Mouse (Mus musculus) embryonic facial prominence, embryonic 14.5 days (tissue): ENCODE data around the gene Per1. TPM values are rescaled to one million over a fixed set of nuclear protein-coding genes. Genes with fewer than 3 reads are reported as not detected.

Experiments
- ATAC-seq: fragments of 200-750 bp; cut with Nextera tagmentation; 2 replicates; pipeline ENCODE4 v1.8.0; 2017; ENCODE audit warnings: low read depth, moderate number of reproducible peaks, moderate TSS enrichment
- DNase-seq: peaks from one replicate; pipeline ENCODE4 v3.0.0-alpha.2; 2015; ENCODE audit warnings: low spot score
- H3K27ac ChIP-seq: fragments of 300-500 bp; sonication (generic); replicated peaks from 2 replicates; pipeline ENCODE4 v1.5.1; 2014; ENCODE audit warnings: low read depth, mild to moderate bottlenecking, low read length, moderate library complexity
- H3K27me3 ChIP-seq: fragments of 300-500 bp; sonication (generic); replicated peaks from 2 replicates; pipeline ENCODE4 v1.6.1; 2014; ENCODE audit warnings: low read length; ENCODE audit not compliant: control insufficient read depth, insufficient read depth
- H3K36me3 ChIP-seq: fragments of 300-500 bp; sonication (generic); 2 replicates; pipeline ENCODE4 v1.6.1; 2014; ENCODE audit warnings: low read length, mixed read lengths; ENCODE audit not compliant: control insufficient read depth, insufficient read depth
- H3K4me1 ChIP-seq: fragments of 300-500 bp; sonication (generic); 2 replicates; pipeline ENCODE4 v1.6.1; 2014; ENCODE audit warnings: antibody characterized with exemption, low read length; ENCODE audit not compliant: control insufficient read depth, insufficient read depth
- H3K4me2 ChIP-seq: fragments of 300-500 bp; sonication (generic); 2 replicates; pipeline ENCODE4 v1.6.1; 2014; ENCODE audit warnings: low read depth, mild to moderate bottlenecking, low read length, moderate library complexity, mixed read lengths
- H3K4me3 ChIP-seq: fragments of 300-500 bp; sonication (generic); 2 replicates; pipeline ENCODE4 v1.5.1; 2014; ENCODE audit warnings: low read depth, mild to moderate bottlenecking, low read length
- H3K9ac ChIP-seq: fragments of 300-500 bp; sonication (generic); 2 replicates; pipeline ENCODE4 v1.6.1; 2014; ENCODE audit warnings: low read depth, mild to moderate bottlenecking, low read length, moderate library complexity, mixed read lengths
- H3K9me3 ChIP-seq: fragments of 300-500 bp; sonication (generic); 2 replicates; pipeline ENCODE4 v1.6.1; 2016; ENCODE audit warnings: low read length; ENCODE audit not compliant: control insufficient read depth
- WGBS: fragments of 180-500 bp; shearing (Covaris S2); extraction: QIAGEN DNeasy Blood & Tissue Kit; methylation state at CpG from one replicate; pipeline ENCODE4 v1.1.7; 2014; 5-methylcytosine and 5-hydroxymethylcytosine counted together
- polyA plus RNA-seq: library from polyadenylated mRNA; unstranded; fragments of >200 nt; fragmentation: Nextera tagmentation; extraction: Ambion mirVana; gene quantifications from 2 replicates; pipeline ENCODE4 v1.2.1, GENCODE M21; 2014

Per1 gene
- polyA plus RNA-seq, 1 experiment from 2014 or later: 28.2 TPM

GRCm38 (mm10) chr11:69123056-69123692 is 28.2 kb downstream of the Per1 start:
- ATAC-seq (peak; percentile 0; the same call in 1 of the 2 replicates), DNase-seq (peak; percentile 91)
- Histone ChIP-seq H3K9me3 (no peaks in the 10 kb centered on the region), H3K27me3 (no peaks in the 10 kb centered on the region), H3K27ac (peak overlapping the region; percentile 84), H3K36me3 (no peaks in the 10 kb centered on the region), H3K9ac (peak overlapping the region; percentile 65), H3K4me3 (peak overlapping the region; percentile 88), H3K4me2 (peak overlapping the region; percentile 99), H3K4me1 (peaks cover 28% of the 10 kb centered on the region)
- under 1% methylated on average over 27 of the region's 29 CpGs for WGBS

- Histone ChIP-seq H3K9me3 (no peaks in the 10 kb centered on the region), H3K27me3 (no peaks in the 10 kb centered on the region), H3K27ac (peak overlapping the region; percentile 82), H3K4me2 (peak overlapping the region; percentile 99), H3K9ac (peak overlapping the region; percentile 65), H3K4me1 (peaks cover 27% of the 10 kb centered on the region), H3K4me3 (peak overlapping the region; percentile 88), H3K36me3 (no peaks in the 10 kb centered on the region)
- WGBS: under 1% methylated on average over 31 of the region's 31 CpGs
- DNase-seq: peak; percentile 96
- peak; percentile 74 for ATAC-seq
These were observed 28.9 kb downstream of the Per1 start for GRCm38 (mm10) chr11:69123693-69124497.

GRCm38 (mm10) chr11:69124498-69124847 is 29.5 kb downstream of the Per1 start:
- Histone ChIP-seq H3K27me3 (no peaks in the 10 kb centered on the region), H3K9ac (no peak overlapping the region), H3K9me3 (no peaks in the 10 kb centered on the region), H3K27ac (no peak overlapping the region), H3K4me1 (peaks cover 21% of the 10 kb centered on the region), H3K4me3 (peak overlapping the region; percentile 88), H3K36me3 (no peaks in the 10 kb centered on the region), H3K4me2 (peak overlapping the region; percentile 99)
- WGBS: 0% methylated on average over 3 of the region's 3 CpGs
- DNase-seq: no peak
- ATAC-seq: peak; percentile 53

DNA sequence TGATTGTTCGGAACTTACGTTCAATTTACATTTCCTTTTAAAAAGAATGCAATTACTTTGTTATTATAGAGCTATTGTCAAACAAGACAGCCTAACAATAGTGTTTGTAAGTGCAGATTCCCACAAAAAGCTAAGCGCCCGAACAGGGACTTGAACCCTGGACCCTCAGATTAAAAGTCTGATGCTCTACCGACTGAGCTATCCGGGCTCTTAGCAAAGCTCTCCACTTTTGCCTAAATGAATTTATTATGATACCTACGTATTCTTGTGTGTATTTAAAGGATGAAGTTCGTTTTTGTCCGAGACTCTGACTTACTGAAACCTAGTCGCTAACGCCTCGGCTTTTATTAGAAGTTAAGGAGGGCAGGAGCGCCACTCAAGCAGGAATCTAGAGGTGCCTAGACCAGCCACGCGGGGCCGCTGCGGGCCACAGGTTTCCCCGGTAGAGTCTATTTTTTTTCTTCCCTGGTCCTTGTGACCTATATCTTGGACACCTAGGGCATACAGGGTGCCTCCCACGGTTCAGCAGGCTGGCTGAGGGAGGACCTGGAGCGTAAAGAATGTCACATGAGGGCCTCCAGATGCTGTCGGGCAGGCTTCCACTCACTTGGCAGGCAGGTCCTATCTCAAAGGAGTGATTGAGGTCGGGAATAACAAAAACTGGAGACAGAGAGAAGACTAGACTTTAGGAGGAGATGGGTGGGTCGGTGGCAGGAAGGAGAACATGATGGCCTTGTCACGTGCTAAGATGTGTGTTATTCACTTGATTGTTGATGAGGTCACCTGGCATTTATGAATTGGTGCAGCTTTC is 30.2 kb downstream of the Per1 start:
- H3K9me3 ChIP-seq: no peaks in the 10 kb centered on the region
- peak overlapping the region; percentile 63 for H3K9ac ChIP-seq
- whole genome bisulfite sequencing: under 1% methylated on average over 24 of the region's 24 CpGs
- H3K4me3 ChIP-seq: peak overlapping the region; percentile 63
- no peaks in the 10 kb centered on the region for H3K36me3 ChIP-seq
- H3K4me1 ChIP-seq: peaks cover 13% of the 10 kb centered on the region
- peak; percentile 53 for ATAC-seq
- no peaks in the 10 kb centered on the region for H3K27me3 ChIP-seq
- peak; percentile 96 for DNase-seq
- H3K4me2 ChIP-seq: peak overlapping the region; percentile 91
- H3K27ac ChIP-seq: peak overlapping the region; percentile 76

- no peak for DNase-seq
- H3K4me1 ChIP-seq: peaks cover 10% of the 10 kb centered on the region; the same call in 1 of the 2 replicates
These were observed 30.7 kb downstream of the Per1 start, which contains the start of gene Aloxe3 for GRCm38 (mm10) chr11:69125852-69125918. Aloxe3 (plus strand) TSS chr11:69125896.

DNA sequence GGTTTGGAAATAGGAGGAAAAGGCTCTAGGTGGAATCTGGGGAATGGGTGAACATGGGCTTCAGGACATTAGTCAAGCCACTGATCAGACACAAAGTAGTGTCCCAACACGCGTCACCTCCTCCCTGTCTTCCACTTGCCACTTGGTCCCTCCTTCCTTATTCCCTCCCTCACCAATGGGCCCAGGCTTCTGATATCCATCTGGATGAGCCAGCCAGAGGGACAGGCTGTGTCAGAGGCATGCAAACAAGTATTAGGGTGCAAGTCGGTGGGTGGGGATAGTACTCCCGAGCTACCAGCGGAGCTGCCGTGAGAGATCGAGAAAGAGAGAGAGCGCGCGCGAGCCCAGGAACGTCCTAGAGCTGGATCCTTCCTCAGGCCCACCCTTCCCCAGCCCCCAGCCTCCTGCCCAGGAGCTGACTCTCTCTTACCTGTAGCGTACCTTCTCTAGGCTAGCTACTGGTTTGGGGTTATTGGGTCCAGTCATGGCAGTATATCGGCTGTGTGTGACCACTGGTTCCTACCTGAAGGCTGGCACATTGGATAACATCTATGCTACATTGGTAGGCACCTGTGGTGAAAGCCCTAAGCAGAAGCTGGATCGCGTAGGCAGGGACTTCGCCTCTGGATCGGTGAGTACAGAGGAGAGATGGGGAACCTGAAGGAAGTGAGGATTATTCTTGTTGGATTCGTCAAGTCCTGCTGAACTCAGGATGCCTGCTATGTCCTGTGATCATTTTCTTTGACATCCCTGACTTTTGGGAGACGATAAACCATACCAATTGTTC is 31.1 kb downstream of the Per1 start:
- Histone ChIP-seq H3K27ac (no peak overlapping the region), H3K9me3 (no peaks in the 10 kb centered on the region), H3K27me3 (no peaks in the 10 kb centered on the region), H3K9ac (peak overlapping the region; percentile 63), H3K4me1 (peaks cover 7% of the 10 kb centered on the region; the same call in 1 of the 2 replicates), H3K4me3 (peak overlapping the region; percentile 63), H3K36me3 (no peaks in the 10 kb centered on the region), H3K4me2 (peak overlapping the region; percentile 91)
- DNase-seq (peak; percentile 30), ATAC-seq (no peak)
- 16% methylated on average over 12 of the region's 20 CpGs for WGBS

More at GRCm38 (mm10) chr11:69125852-69125918, 30.7 kb downstream of the Per1 start, which contains the start of gene Aloxe3:
- H3K9ac ChIP-seq: peak within 1 kb of the TSS; percentile 63
- H3K36me3 ChIP-seq: no peaks in the 10 kb centered on the region
- H3K27me3 ChIP-seq: no peaks in the 10 kb centered on the region
- WGBS: 5% methylated on average over 3 of the region's 3 CpGs
- H3K4me2 ChIP-seq: peak within 1 kb of the TSS; percentile 91
- H3K4me3 ChIP-seq: peak within 1 kb of the TSS; percentile 63
- H3K27ac ChIP-seq: peak within 1 kb of the TSS; percentile 76
- no peak for ATAC-seq
- no peaks in the 10 kb centered on the region for H3K9me3 ChIP-seq

GRCm38 (mm10) chr11:69126706-69127095 is 31.7 kb downstream of the Per1 start:
- no peak for DNase-seq
- peak overlapping the region; percentile 91 for H3K4me2 ChIP-seq

More at GRCm38 (mm10) chr11:69126706-69127095, 31.7 kb downstream of the Per1 start:
- H3K4me3 ChIP-seq: peak overlapping the region; percentile 63; the same call in 1 of the 2 replicates
- no peak for ATAC-seq
- no peak overlapping the region for H3K27ac ChIP-seq
- H3K36me3 ChIP-seq: no peaks in the 10 kb centered on the region
- no peak overlapping the region for H3K9ac ChIP-seq
- H3K9me3 ChIP-seq: no peaks in the 10 kb centered on the region
- H3K4me1 ChIP-seq: peaks cover 7% of the 10 kb centered on the region; the same call in 1 of the 2 replicates
- no peaks in the 10 kb centered on the region for H3K27me3 ChIP-seq
- WGBS: 69% methylated on average over 2 of the region's 2 CpGs
